Mouse (Mus musculus): ENCODE measurements at regions not wholly inside any gene's neighbourhood (a gene's known extent, or its start where the extent isn't known, plus 50 kb on each side); places are given as distances from the start of the nearest gene placed in this dataset.

GRCm38 (mm10) chr13:35601560-35602135, 58.0 kb upstream of the Cdyl start:
- no peak overlapping the region for H3K4me2 ChIP-seq (ENCODE audit: insufficient read depth, low read depth, poor library complexity, severe bottlenecking)
- peaks cover 6% of the 10 kb centered on the region for H3K9me3 ChIP-seq (replicated peaks; ENCODE audit: low read length)
- H3K27ac ChIP-seq (ENCODE audit: insufficient read depth, low read depth) = no peak overlapping the region
- no peaks in the 10 kb centered on the region for H3K79me2 ChIP-seq (replicated peaks; ENCODE audit: control insufficient read depth, extremely low read depth, insufficient read depth, poor library complexity, severe bottlenecking)
- H3K27me3 ChIP-seq (replicated peaks) = no peaks in the 10 kb centered on the region
- no peak overlapping the region for H3K9ac ChIP-seq (ENCODE audit: insufficient read depth, low read depth)
- H3K4me3 ChIP-seq (replicated peaks in 1 of 3; ENCODE audit: low read depth in 2 of 3, low read length in 2 of 3, poor library complexity in 1 of 3) = no peak overlapping the region
- in situ Hi-C loops (cut with MboI; ENCODE audit: low pct_ligation_motif_present, low pct_unique_long_range_greater_than_20kb, low sequenced_read_pairs) (no loop called here), dilution Hi-C loops (cut with MboI; ENCODE audit: extremely low pct_ligation_motif_present, extremely low pct_unique_long_range_greater_than_20kb, low sequenced_read_pairs) (no loop called here)
- H3K36me3 ChIP-seq (replicated peaks in 1 of 2; ENCODE audit: control insufficient read depth in 1 of 2, insufficient read depth in 1 of 2, low read length in 1 of 2) = no peaks in the 10 kb centered on the region
- TF ChIP-seq USF2 (conservative IDR thresholded peaks at IDR 0.05; ENCODE audit: low read depth, low read length) (no peak), TCF12 (IDR thresholded peaks at IDR 0.05; ENCODE audit: low read depth, low read length) (no peak), UBTF (IDR thresholded peaks at IDR 0.05; ENCODE audit: low read depth, low read length) (no peak), CHD1 (IDR thresholded peaks at IDR 0.05; ENCODE audit: low read depth, low read length) (no peak), CTCF (conservative IDR thresholded peaks at IDR 0.05 in 1 of 2, IDR thresholded peaks at IDR 0.05 in 1 of 2; ENCODE audit: low read depth in 2 of 2, low read length in 2 of 2) (no peak), MAX (IDR thresholded peaks at IDR 0.05; ENCODE audit: low read length) (no peak), BHLHE40 (IDR thresholded peaks at IDR 0.05; ENCODE audit: low read depth, low read length) (no peak)
- H3K4me1 ChIP-seq (ENCODE audit: control insufficient read depth in 1 of 2, insufficient read depth in 2 of 2) = no peaks in the 10 kb centered on the region
- DNase-seq (ENCODE audit: extremely low read depth) = no peak

DNA sequence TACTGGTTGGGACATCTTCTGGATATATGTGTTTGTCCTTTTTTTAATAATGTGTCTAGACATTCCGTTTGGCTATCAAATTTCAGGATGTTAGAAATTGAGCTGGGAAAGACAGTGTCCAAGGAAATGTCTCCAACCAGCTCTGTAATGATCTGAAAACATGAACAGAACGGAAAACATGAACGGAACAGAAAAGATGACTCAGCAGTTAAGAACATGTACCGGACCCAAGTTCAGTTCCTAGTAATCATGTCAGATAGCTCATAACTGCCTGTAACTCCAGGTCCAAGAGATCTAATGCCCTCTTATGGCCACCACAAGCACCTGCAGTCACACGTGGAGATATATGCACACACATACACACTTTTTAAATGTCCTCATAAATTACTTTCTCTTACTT, 56.6 kb upstream of the Cdyl start:
- dilution Hi-C loops (cut with MboI; ENCODE audit: extremely low pct_ligation_motif_present, extremely low pct_unique_long_range_greater_than_20kb, low sequenced_read_pairs) = no loop called here
- TF ChIP-seq MAFK (IDR thresholded peaks at IDR 0.05; ENCODE audit: insufficient replicate concordance, low read length) (peak; percentile 73), MEF2A (IDR thresholded peaks at IDR 0.05; ENCODE audit: borderline replicate concordance, low read depth, low read length) (no peak)
- no peaks in the 10 kb centered on the region for H3K4me1 ChIP-seq (ENCODE audit: control insufficient read depth in 1 of 2, insufficient read depth in 2 of 2)
- no peak overlapping the region for H3K4me2 ChIP-seq (ENCODE audit: insufficient read depth, low read depth, poor library complexity, severe bottlenecking)
- H3K9ac ChIP-seq (ENCODE audit: insufficient read depth, low read depth) = no peak overlapping the region
- in situ Hi-C loops (cut with MboI; ENCODE audit: low pct_ligation_motif_present, low pct_unique_long_range_greater_than_20kb, low sequenced_read_pairs) = no loop called here
- no peak for DNase-seq (ENCODE audit: extremely low read depth)
- peaks cover 5% of the 10 kb centered on the region for H3K9me3 ChIP-seq (replicated peaks; ENCODE audit: low read length)
- no peak overlapping the region for H3K4me3 ChIP-seq (replicated peaks in 1 of 3; ENCODE audit: low read depth in 2 of 3, low read length in 2 of 3, poor library complexity in 1 of 3)
- no peaks in the 10 kb centered on the region for H3K79me2 ChIP-seq (replicated peaks; ENCODE audit: control insufficient read depth, extremely low read depth, insufficient read depth, poor library complexity, severe bottlenecking)
- H3K27me3 ChIP-seq (replicated peaks) = no peaks in the 10 kb centered on the region
- H3K27ac ChIP-seq (ENCODE audit: insufficient read depth, low read depth) = no peak overlapping the region
- H3K36me3 ChIP-seq (replicated peaks in 1 of 2; ENCODE audit: control insufficient read depth in 1 of 2, insufficient read depth in 1 of 2, low read length in 1 of 2) = no peaks in the 10 kb centered on the region

DNA sequence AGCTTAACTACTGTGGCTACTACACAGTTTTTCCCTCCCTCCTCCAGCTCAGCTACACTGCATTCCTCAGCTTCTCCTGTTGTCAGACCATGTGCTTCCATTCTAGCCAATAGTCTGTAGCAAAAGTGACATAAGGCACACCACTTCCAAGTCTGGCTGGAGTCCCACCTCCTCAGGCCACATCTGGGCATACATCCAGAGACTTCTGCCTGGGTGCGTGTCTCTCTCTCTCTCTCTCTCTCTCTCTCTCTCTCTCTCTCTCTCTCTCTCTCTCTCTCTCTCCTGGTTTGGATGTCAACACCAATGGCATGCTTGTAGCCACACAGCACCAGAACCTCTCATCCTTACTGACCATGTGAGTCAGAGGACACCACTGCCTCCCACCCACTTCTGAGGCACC, 55.6 kb upstream of the Cdyl start:
- H3K27ac ChIP-seq (ENCODE audit: insufficient read depth, low read depth) = no peak overlapping the region
- no peaks in the 10 kb centered on the region for H3K79me2 ChIP-seq (replicated peaks; ENCODE audit: control insufficient read depth, extremely low read depth, insufficient read depth, poor library complexity, severe bottlenecking)
- in situ Hi-C loops (cut with MboI; ENCODE audit: low pct_ligation_motif_present, low pct_unique_long_range_greater_than_20kb, low sequenced_read_pairs) = no loop called here
- no peak overlapping the region for H3K9ac ChIP-seq (ENCODE audit: insufficient read depth, low read depth)
- no peaks in the 10 kb centered on the region for H3K27me3 ChIP-seq (replicated peaks)
- no peak for DNase-seq (ENCODE audit: extremely low read depth)
- H3K4me1 ChIP-seq (ENCODE audit: control insufficient read depth in 1 of 2, insufficient read depth in 2 of 2) = peaks cover 0 to 5% of the 10 kb centered on the region in 2 experiments; a peak in 2 of 4 replicates
- no peak overlapping the region for H3K4me2 ChIP-seq (ENCODE audit: insufficient read depth, low read depth, poor library complexity, severe bottlenecking)
- H3K36me3 ChIP-seq (replicated peaks in 1 of 2; ENCODE audit: control insufficient read depth in 1 of 2, insufficient read depth in 1 of 2, low read length in 1 of 2) = no peaks in the 10 kb centered on the region
- H3K9me3 ChIP-seq (replicated peaks; ENCODE audit: low read length) = peaks cover 2% of the 10 kb centered on the region
- H3K4me3 ChIP-seq (replicated peaks in 1 of 3; ENCODE audit: low read depth in 2 of 3, low read length in 2 of 3, poor library complexity in 1 of 3) = no peak overlapping the region
- TF ChIP-seq NRF1 (IDR thresholded peaks at IDR 0.05; ENCODE audit: low read depth, low read length) (no peak), MAX (IDR thresholded peaks at IDR 0.05; ENCODE audit: low read length) (no peak), IRF4 (IDR thresholded peaks at IDR 0.05; ENCODE audit: low read depth, low read length) (no peak), RCOR1 (conservative IDR thresholded peaks at IDR 0.05; ENCODE audit: low read depth, low read length) (no peak), UBTF (IDR thresholded peaks at IDR 0.05; ENCODE audit: low read depth, low read length) (no peak), BHLHE40 (IDR thresholded peaks at IDR 0.05; ENCODE audit: low read depth, low read length) (no peak), ZMIZ1 (IDR thresholded peaks at IDR 0.05; ENCODE audit: low read depth, low read length) (no peak), ZC3H11A (IDR thresholded peaks at IDR 0.05; ENCODE audit: low read depth, low read length) (no peak)
- dilution Hi-C loops (cut with MboI; ENCODE audit: extremely low pct_ligation_motif_present, extremely low pct_unique_long_range_greater_than_20kb, low sequenced_read_pairs) = no loop called here

Data from CH12.LX (cell line).